Mouse (Mus musculus) embryonic facial prominence, embryonic 14.5 days (tissue): ENCODE results near the gene Ttc1. TPM values are rescaled to one million over a fixed set of nuclear protein-coding genes. Genes with fewer than 3 reads are reported as not detected.

Experiments
- ATAC-seq: fragments of 200-750 bp; cut with Nextera tagmentation; 2 replicates; pipeline ENCODE4 v1.8.0; 2017; ENCODE audit warnings: low read depth, moderate number of reproducible peaks, moderate TSS enrichment
- DNase-seq: peaks from one replicate; pipeline ENCODE4 v3.0.0-alpha.2; 2015; ENCODE audit warnings: low spot score
- H3K27ac ChIP-seq: fragments of 300-500 bp; sonication (generic); replicated peaks from 2 replicates; pipeline ENCODE4 v1.5.1; 2014; ENCODE audit warnings: low read depth, mild to moderate bottlenecking, low read length, moderate library complexity
- H3K27me3 ChIP-seq: fragments of 300-500 bp; sonication (generic); replicated peaks from 2 replicates; pipeline ENCODE4 v1.6.1; 2014; ENCODE audit warnings: low read length; ENCODE audit not compliant: control insufficient read depth, insufficient read depth
- H3K36me3 ChIP-seq: fragments of 300-500 bp; sonication (generic); 2 replicates; pipeline ENCODE4 v1.6.1; 2014; ENCODE audit warnings: low read length, mixed read lengths; ENCODE audit not compliant: control insufficient read depth, insufficient read depth
- H3K4me1 ChIP-seq: fragments of 300-500 bp; sonication (generic); 2 replicates; pipeline ENCODE4 v1.6.1; 2014; ENCODE audit warnings: antibody characterized with exemption, low read length; ENCODE audit not compliant: control insufficient read depth, insufficient read depth
- H3K4me2 ChIP-seq: fragments of 300-500 bp; sonication (generic); 2 replicates; pipeline ENCODE4 v1.6.1; 2014; ENCODE audit warnings: low read depth, mild to moderate bottlenecking, low read length, moderate library complexity, mixed read lengths
- H3K4me3 ChIP-seq: fragments of 300-500 bp; sonication (generic); 2 replicates; pipeline ENCODE4 v1.5.1; 2014; ENCODE audit warnings: low read depth, mild to moderate bottlenecking, low read length
- H3K9ac ChIP-seq: fragments of 300-500 bp; sonication (generic); 2 replicates; pipeline ENCODE4 v1.6.1; 2014; ENCODE audit warnings: low read depth, mild to moderate bottlenecking, low read length, moderate library complexity, mixed read lengths
- H3K9me3 ChIP-seq: fragments of 300-500 bp; sonication (generic); 2 replicates; pipeline ENCODE4 v1.6.1; 2016; ENCODE audit warnings: low read length; ENCODE audit not compliant: control insufficient read depth
- WGBS: fragments of 180-500 bp; shearing (Covaris S2); extraction: QIAGEN DNeasy Blood & Tissue Kit; methylation state at CpG from one replicate; pipeline ENCODE4 v1.1.7; 2014; 5-methylcytosine and 5-hydroxymethylcytosine counted together
- polyA plus RNA-seq: library from polyadenylated mRNA; unstranded; fragments of >200 nt; fragmentation: Nextera tagmentation; extraction: Ambion mirVana; gene quantifications from 2 replicates; pipeline ENCODE4 v1.2.1, GENCODE M21; 2014

The Ttc1 gene
- polyA plus RNA-seq, 1 experiment from 2014 or later = 63.9 TPM

DNA sequence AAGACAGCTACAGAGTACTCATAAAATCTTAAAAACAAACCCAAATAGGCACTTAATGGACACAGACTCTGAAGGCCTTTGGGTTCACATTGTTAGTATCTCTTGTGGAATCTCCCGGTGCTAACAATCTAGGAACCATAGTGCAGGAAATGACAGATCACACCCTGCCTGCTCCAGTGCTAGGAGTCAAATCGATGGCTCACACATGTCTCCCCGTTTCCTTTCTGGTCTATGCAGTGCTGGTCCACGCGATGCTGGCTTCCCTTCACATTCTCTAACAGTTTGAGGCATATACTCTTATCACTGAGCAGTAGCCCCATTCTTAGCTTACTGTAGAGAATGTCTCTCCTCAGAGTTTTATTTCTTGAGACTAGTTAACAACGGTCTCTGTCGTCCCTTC lies 20.0 kb downstream of the Ttc1 start:
- Histone ChIP-seq H3K4me1 (no peaks in the 10 kb centered on the region), H3K4me2 (no peak overlapping the region), H3K27me3 (no peaks in the 10 kb centered on the region), H3K27ac (no peak overlapping the region), H3K4me3 (no peak overlapping the region), H3K36me3 (peaks cover 34% of the 10 kb centered on the region), H3K9ac (no peak overlapping the region), H3K9me3 (no peaks in the 10 kb centered on the region)
- 87% methylated on average over 7 of the region's 7 CpGs for WGBS
- ATAC-seq = no peak
- no peak for DNase-seq

DNA sequence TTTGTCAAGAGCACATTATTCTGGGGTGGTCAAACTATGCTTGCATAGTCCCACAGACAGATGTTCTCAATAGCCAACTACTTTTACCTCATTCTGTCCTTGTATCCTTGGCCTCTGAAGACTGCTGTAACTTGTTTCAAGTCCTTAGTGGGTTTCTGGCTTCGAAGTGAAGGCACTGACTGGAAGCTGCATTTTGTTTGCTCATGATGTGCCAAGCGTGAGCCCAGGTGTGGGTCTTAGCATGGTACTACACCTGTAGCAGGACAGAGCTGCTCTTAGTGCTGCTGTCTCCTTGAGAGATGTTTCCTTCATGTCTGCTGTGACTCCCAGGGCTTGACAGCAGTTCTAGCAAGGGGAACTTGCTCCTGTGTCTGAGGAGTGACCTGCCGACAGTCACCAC lies 24.4 kb downstream of the Ttc1 start:
- 96% methylated on average over 3 of the region's 3 CpGs for WGBS
- no peak for DNase-seq

DNA sequence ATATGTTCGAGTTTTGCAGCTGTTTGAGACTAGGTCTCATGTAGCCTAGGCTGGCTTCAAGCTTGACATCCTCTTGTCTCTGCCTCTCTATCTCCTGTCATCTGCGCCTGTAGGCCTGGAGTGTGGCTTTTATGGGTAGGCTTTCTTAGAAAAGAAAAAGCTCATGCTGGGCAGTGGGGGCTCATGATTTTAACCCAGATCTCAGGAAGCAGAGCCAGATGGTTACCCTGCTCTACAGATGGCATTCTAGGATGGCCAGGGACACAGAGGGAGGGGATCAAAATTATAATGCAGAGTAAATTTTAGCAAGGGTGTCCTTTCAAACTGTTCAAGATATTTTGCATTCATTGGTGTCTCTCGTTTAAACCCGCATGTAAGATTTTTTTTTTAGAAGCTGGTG lies 35.6 kb downstream of the Ttc1 start:
- H3K4me1 ChIP-seq = no peaks in the 10 kb centered on the region
- H3K9me3 ChIP-seq = no peaks in the 10 kb centered on the region
- ATAC-seq = no peak
- H3K4me3 ChIP-seq = no peak overlapping the region
- WGBS = 94% methylated on average over 4 of the region's 4 CpGs
- no peak overlapping the region for H3K4me2 ChIP-seq
- H3K27me3 ChIP-seq = no peaks in the 10 kb centered on the region
- H3K9ac ChIP-seq = no peak overlapping the region
- H3K27ac ChIP-seq = no peak overlapping the region
- H3K36me3 ChIP-seq = peaks cover 47% of the 10 kb centered on the region
- DNase-seq = no peak

More for the DNA sequence above, 24.4 kb downstream of the Ttc1 start:
- Histone ChIP-seq H3K4me2 (no peak overlapping the region), H3K27ac (no peak overlapping the region), H3K4me1 (no peaks in the 10 kb centered on the region), H3K4me3 (no peak overlapping the region), H3K9me3 (no peaks in the 10 kb centered on the region), H3K36me3 (peaks cover 22% of the 10 kb centered on the region), H3K27me3 (no peaks in the 10 kb centered on the region), H3K9ac (no peak overlapping the region)
- ATAC-seq = no peak

DNA sequence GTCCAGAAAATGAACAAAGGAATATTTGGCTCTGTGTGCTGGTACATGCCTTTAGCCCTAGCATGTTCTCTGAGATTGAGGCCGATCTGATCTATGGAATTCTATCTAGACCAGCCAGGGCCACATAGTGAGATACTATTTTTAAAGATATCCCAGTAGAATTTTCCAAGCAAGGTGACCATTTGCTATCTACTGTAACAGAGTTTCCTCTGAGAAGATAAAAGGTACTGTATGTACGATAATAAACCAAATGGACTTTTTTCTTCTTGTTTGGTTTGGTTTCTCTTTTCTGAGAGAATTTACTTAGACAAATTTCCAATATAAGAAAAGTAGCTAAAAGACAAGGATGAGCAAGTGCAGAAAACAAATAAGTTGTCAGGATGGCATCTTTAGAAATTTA lies 39.4 kb downstream of the Ttc1 start:
- no peak overlapping the region for H3K4me3 ChIP-seq
- ATAC-seq = no peak
- H3K9me3 ChIP-seq = no peaks in the 10 kb centered on the region
- H3K36me3 ChIP-seq = peaks cover 39% of the 10 kb centered on the region
- no peak overlapping the region for H3K27ac ChIP-seq
- no peak overlapping the region for H3K4me2 ChIP-seq
- 82% methylated on average over 2 of the region's 2 CpGs for WGBS
- no peaks in the 10 kb centered on the region for H3K27me3 ChIP-seq
- H3K9ac ChIP-seq = no peak overlapping the region
- no peak for DNase-seq
- H3K4me1 ChIP-seq = no peaks in the 10 kb centered on the region

DNA sequence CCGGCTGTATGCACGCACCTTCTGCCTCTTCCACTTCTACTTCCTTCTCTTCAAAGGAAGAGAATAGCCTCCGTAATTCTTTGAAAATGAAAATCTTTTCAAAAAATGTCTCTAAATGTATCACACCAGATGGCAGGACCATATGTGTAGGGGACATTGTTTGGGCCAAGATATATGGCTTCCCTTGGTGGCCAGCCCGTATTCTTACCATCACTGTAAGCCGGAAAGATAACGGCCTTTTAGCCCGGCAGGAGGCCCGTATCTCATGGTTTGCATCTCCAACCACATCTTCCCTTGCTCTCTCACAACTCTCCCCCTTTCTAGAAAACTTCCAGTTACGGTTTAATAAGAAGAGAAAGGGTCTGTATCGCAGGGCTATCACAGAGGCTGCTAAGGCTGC lies 42.1 kb downstream of the Ttc1 start:
- Histone ChIP-seq H3K27me3 (no peaks in the 10 kb centered on the region), H3K27ac (no peak overlapping the region), H3K4me2 (no peak overlapping the region), H3K9me3 (no peaks in the 10 kb centered on the region), H3K36me3 (peaks cover 34% of the 10 kb centered on the region), H3K4me3 (no peak overlapping the region), H3K9ac (no peak overlapping the region), H3K4me1 (no peaks in the 10 kb centered on the region)
- no peak for DNase-seq
- ATAC-seq = no peak
- 94% methylated on average over 10 of the region's 10 CpGs for WGBS

DNA sequence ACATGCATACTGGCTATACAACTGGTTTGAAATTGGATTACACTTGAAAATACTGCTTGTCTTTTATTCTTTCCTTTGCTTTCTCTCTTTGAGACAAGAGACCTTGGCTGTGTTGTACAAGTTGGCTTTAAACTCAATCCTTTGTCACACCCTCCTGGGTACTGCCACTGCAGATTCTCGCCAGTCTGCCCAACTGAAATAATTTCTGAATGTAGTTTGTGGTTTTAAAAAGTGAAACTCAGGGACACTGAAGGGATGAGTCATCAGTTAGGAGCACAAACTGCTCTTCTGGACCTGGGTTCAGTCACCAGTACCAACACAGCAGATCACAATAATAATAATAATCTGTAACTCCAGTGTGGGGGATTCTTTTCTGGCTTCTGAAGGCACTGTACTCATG lies 44.3 kb downstream of the Ttc1 start:
- no peak overlapping the region for H3K4me2 ChIP-seq
- 64% methylated on average over 1 of the region's 1 CpGs for WGBS
- DNase-seq (no peak), ATAC-seq (no peak)
- no peaks in the 10 kb centered on the region for H3K9me3 ChIP-seq
- peaks cover 44% of the 10 kb centered on the region for H3K36me3 ChIP-seq
- H3K27ac ChIP-seq = no peak overlapping the region
- H3K4me1 ChIP-seq = no peaks in the 10 kb centered on the region
- H3K4me3 ChIP-seq = no peak overlapping the region
- H3K9ac ChIP-seq = no peak overlapping the region
- no peaks in the 10 kb centered on the region for H3K27me3 ChIP-seq

DNA sequence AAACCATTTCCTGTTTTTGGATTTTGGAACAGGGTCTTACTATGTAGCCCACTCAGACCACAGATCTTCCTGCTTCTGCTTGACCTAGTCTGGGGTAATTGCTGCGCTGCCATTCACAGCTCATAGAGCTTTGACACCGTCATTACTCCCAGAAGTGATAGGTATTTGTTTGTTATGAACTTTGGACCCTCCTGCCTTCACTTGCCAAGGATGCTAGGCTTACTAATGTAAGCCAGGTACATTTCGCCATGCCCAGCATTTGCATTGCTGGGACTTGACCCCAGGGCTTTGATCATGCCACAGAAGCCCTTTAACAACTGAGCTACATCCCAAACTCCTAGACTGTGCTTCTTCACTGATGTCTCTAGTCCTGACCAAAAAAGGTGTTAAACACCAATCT lies 47.5 kb downstream of the Ttc1 start:
- Histone ChIP-seq H3K27ac (no peak overlapping the region), H3K36me3 (peaks cover 40% of the 10 kb centered on the region), H3K27me3 (no peaks in the 10 kb centered on the region), H3K9me3 (no peaks in the 10 kb centered on the region), H3K4me3 (no peak overlapping the region), H3K4me1 (no peaks in the 10 kb centered on the region), H3K4me2 (no peak overlapping the region), H3K9ac (no peak overlapping the region)
- WGBS = 88% methylated on average over 3 of the region's 3 CpGs
- no peak for DNase-seq
- no peak for ATAC-seq

DNA sequence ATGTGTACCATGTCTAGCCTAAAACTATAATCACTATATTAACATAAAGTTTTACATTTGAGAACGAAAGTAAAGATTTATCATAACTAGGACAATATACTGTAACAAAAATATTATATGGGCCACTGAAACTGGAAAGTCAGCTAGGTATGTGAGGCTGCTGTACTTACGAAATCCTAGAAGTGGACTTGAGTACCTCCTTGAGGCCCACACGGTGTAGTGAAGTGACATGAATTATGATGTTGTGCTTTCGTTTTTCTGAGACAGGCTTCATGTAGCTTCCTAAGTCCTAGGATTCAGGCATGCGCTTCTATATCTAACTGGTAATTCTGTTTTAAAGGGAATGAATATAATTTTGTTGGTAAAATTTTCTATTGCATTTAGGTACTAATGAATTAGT lies 49.2 kb downstream of the Ttc1 start:
- Histone ChIP-seq H3K9me3 (no peaks in the 10 kb centered on the region), H3K9ac (no peak overlapping the region), H3K4me1 (no peaks in the 10 kb centered on the region), H3K36me3 (peaks cover 41% of the 10 kb centered on the region), H3K4me3 (no peak overlapping the region), H3K27me3 (no peaks in the 10 kb centered on the region), H3K27ac (no peak overlapping the region), H3K4me2 (no peak overlapping the region)
- WGBS = 77% methylated on average over 5 of the region's 5 CpGs
- DNase-seq (no peak), ATAC-seq (no peak)

DNA sequence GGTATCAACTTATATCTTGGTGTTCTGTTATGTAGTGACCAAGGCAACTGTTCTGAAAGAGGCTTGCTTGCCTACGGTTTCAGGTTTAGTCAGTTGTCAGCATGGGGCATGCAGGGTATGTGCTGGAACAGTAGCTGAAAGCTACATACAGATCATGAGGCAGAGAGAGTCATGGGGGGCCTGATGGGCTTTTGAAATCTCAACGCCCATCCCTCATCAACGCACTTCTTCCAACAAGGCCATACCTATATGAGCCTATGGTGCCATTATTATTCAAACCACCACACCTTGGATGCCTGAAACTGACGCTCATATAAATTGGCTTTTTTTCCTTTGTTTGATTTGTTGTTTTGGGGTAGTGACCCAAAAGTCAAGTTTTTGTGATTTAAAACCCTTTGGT lies 51.2 kb downstream of the Ttc1 start:
- no peak overlapping the region for H3K9ac ChIP-seq
- H3K27me3 ChIP-seq = no peaks in the 10 kb centered on the region
- 83% methylated on average over 4 of the region's 4 CpGs for WGBS
- no peaks in the 10 kb centered on the region for H3K9me3 ChIP-seq
- H3K4me3 ChIP-seq = no peak overlapping the region
- ATAC-seq (no peak; the same call in 1 of the 2 replicates), DNase-seq (no peak)
- H3K36me3 ChIP-seq = peaks cover 61% of the 10 kb centered on the region
- no peaks in the 10 kb centered on the region for H3K4me1 ChIP-seq
- no peak overlapping the region for H3K4me2 ChIP-seq
- H3K27ac ChIP-seq = no peak overlapping the region
